Mouse (Mus musculus): ENCODE measurements around the gene Ncoa1.
"Not testable (repeated sequence)": the region's sequence is repeated elsewhere in the genome, so short reads cannot be mapped to it uniquely, and the experiment has no call there.

Ncoa1 gene

DNA sequence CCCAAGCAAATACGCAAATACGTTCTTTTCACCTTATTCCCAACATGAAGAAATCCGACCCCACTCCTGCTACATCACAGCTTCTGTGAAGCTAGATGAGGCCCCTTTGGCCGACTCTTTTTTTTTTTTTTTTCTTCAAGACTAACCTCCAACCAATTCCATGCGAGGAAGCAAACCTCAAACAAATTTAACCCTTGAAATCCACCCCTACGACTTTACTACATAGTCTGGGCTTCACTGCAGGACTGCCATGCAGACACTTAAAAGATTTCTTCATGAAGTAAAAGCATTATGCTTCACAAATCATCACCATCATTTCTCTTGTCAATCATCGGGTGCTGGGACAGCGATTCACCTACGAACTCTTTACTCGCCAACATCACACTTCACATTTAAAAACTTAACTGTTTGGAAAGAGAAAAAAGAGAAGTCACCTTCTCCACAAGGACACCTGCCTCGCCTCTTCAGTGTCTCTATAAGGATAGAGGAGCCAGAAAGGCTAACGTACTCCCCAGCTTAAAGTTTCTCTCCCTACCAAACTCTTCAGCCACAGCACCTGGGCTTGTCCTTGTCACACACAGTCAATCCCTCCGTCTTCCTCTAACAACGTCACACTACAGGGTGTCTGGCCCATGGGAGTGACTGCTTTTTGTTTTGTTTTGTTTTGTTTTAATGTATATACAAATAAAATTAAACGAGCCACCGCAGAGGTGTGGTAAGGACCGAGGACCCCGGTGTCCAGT, 1.6 kb downstream of the Ncoa1 start:
- DNase-seq = no peak

DNA sequence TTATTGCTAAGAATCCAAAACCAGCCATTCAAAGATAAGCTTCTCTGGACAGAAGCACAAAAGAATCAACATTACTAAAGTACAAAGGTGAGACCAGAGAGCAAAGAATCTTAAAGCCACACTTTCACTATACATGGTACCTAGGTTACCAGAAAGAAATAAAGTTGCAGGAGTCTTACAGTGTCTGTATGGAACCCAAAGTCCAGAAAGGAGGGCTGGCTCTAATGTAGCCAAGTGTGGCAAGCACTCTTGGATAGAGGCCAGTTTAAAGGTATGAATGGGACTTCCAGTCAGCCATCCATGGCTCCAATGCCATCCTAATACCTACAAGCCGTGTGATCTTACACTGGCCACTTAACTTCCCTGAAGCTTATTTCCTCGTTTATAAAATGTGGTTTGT, 7.9 kb downstream of the Ncoa1 start:
- no peak for DNase-seq

DNA sequence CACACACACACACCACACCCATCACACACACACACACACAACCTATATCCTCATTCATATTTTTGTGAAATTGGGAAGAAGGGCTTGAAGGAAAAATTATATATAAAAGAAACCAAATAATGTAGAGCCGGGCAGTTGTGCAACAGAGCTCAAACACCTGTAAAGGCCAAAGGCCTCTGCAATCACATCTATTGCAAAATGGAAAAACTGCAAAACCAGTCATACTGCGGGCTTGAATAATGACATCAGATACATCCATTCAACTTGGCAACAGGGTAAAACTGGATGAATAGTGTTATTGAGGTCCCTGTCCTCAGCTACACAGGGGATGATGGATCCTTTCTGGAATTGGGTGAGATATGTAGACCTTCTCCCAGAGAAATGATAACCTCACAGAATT, 13.3 kb downstream of the Ncoa1 start:
- DNase-seq = no peak

DNA sequence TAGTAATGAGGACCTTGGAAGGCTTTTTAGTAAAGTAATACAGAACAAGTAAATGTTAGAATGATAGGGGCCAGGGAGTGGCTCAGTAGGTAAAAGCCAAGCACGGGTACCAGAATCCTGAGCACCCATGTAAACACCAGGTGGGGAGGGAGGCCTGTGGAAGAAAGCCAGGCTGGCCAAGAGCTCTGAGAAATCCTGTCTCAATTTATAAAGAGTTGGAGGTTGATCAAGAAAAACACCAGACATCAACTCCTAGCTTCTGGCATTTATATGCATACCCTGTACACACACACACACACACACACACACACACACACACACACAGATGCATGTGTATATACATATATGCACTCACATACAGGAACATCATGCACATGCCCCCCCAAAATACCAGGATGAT, 14.6 kb downstream of the Ncoa1 start:
- no peak for DNase-seq

DNA sequence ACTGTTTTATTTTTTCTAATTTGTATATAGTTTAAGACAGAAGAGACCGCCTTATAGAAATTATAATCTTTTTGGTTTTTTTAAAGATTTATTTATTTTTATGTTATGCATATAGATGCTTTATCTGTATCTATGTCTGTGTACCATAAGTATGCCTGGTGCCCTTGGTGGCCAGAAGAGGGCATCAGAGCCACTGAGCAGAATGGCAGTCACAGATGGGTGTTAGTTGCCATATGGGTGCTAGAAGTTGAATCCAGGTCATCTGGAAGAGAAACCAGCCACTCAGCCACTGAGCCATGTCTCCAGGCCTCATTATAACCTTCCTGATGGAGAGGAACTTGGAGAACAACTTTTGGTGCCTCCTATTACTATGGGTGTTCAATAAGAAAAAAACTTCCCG, 16.0 kb downstream of the Ncoa1 start:
- no peak for DNase-seq

DNA sequence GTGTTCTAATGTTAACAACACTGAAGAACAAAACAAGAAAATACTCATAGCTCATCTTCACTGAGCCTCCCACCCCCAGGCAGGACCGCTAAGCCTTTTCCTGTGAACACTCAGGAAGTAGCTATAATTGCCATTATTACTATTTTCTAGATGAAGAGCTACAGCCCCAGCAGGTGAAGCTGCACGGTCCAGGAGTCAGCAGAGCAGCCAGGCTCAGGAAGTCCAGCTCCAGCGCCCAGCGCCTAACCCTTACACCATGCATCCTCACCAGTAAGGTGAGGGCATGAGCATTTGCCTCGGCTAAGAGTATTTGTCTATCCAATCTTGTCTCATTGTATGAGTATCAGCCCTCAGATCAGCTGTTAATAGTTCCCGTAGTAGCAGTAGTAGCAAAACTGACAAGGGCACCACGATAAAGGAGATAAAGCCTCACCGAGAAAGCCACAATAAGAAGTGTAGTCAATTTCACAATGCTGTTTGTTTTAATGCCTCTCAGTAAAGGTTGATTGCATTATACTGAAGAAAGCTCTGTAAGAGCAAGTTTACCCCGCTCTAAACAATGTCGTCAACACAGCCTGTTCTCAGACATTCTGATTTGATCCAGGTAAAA, 21.9 kb downstream of the Ncoa1 start:
- peak; percentile 10 to 25 for DNase-seq

DNA sequence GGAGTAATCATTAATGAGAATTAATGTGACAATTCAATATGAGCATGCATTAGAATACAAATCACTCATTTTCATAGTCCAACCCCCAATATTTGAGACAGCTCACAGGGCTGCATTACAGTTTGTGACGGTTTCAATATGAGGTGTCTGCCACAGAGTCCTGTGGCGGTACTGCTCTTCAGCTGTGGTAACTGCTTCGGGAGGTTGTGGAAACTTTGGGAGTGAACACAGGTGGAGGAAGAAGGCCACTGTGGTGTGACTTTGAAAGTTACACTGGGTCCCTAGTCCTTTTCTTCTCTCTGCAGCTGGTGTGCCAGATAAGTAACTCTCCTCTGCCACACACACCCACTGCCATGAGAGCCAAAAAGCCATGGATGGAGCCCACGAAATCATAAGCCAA, 22.7 kb downstream of the Ncoa1 start:
- DNase-seq = no peak

DNA sequence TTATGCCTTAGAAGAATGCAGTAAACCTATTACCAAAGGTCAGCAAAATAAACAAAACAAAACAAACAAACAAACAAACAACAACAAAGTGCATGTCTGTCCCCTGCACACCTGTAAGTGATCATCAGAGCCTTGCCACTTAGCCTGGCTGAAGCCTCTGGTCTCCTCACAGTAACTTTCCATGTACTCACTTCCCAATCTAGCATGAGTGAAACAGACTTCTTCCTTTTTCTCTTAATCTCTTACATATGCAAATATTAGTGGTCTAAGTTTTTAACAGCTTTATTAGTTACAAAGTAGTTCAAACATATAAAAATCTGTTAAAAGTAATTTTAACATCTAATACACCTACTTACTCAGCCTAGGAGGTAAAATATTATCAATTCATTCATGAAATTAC, 24.7 kb downstream of the Ncoa1 start:
- no peak for DNase-seq

DNA sequence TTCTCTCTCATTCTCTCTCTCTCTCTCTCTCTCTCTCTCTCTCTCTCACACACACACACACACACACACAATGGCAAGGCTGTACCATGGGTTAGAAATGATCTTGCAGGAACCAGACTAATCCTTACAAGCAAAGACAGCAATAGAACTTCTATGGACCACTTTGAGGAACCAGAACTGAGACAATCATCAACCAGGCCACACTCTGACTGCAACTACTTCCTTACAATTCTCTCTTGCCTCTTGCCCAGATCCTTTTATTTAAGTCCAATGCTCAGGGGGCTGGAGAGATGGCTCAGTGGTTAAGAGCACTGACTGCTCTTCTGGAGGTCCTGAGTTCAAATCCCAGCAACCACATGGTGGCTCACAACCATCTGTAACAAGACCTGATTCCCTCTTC, 26.5 kb downstream of the Ncoa1 start:
- DNase-seq = not testable (repeated sequence)

DNA sequence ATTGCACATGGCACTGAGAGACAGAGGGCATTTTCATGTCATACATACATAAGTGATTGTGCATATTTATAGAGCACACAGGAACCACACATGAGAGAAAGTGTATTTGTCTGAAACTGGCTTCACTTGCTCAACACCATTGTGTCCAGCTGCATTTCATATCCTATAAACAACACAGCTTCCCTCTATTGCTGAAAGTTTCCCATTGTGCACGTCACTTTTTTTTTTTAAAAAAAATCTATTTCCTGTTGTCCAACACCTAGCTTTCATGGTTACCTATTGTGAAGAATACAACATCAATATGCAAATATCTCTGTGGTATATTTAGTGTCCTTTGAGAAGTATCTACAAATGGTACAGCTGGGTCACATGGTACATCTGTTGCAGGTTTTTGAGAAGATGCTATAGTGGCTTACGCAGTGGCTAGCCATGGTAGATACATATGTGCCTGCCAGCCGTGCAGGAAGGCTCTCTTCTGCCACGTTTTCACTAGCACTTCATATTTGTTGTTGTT, 28.8 kb downstream of the Ncoa1 start:
- no peak for DNase-seq

DNA sequence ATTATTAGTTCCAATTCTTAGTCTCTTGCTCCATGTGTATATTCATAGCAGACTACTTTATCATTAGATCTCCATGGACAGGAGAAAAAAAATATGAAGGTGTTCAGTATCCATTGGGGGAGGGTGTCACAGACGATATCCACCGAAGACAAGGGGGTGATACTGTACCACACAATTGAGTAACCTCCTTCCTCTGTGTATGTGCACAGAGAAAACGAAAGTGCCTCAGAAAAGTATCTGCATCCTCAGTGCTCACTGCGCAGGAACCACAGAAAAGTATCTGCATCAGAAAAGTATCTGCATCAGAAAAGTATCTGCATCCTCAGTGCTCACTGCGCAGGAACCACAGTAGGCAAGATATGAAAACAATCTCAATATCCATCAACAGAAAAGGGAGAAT, 32.0 kb downstream of the Ncoa1 start:
- DNase-seq = no peak

DNA sequence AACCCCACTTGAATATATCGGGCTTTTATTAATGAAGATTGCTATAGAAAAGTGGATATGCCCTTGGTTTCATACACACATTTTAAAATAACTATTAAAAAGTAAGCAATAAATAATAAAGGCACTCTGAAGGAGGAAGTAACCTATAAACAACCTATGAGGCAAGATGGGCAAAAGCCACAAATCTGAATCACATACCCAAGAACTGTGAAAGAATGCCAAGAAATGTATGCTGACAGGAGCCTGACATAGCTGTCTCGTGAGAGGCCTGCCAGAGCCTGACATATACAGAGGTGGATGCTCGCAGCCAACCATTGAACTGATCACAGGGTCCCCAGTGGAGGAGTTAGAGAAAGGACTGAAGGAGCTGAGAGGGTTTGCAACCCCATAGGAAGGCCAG, 35.5 kb downstream of the Ncoa1 start:
- DNase-seq = no peak

DNA sequence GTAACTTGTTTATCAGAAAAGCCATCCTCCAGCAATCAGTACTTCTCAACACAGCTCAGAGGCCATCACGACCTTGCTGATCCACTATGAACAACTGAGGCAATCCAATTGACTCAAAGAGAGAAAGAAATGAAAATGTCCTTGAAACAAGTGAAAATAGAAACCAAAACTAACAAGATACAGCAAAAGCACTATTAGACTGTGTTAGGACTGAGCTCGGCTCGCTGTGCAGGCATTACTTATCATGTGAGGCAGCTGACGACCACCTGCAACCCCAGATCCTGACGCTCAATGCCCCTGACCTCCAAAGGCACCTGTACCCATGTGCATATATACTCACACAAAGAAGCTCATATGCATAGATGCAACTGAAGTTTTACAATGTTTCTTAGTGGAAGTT, 40.8 kb downstream of the Ncoa1 start:
- no peak for DNase-seq

DNA sequence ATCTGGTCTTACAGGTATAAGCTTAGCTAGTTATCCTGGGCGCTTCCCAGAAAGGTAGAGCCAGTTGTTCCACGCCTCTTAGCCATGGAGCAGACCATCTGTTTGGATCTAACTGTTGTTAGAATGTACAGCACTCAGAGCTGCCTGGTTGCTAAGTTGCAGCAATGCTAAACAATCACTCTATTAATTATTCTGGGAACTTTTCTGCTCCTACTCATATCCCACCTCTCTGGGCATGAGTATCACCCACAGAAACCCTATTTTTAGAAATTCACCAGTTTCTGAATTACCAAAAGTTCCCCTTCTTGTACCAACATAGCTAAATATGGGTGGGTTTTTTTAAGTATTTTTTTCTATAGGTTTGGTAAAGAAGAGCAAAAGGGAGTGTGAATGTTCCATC, 43.4 kb downstream of the Ncoa1 start:
- no peak for DNase-seq

DNA sequence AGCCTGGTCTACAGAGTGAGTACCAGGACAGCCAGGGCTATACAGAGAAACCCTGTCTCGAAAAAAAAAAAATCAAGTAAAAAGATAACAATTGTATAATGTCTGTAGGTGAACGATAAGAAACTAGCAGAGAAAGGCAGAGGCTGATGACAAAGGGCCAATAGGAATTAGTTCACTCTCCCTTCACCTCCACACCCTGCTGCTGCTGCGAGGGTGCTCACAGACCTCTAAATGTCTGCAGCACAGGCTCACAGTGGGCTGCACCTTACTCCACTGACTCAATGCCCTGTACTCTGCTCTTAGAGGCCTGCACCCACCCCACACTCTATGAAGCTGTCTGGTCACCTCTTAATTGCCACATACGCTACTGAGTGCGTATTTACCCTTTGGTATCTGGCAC, 45.0 kb downstream of the Ncoa1 start:
- DNase-seq = no peak

DNA sequence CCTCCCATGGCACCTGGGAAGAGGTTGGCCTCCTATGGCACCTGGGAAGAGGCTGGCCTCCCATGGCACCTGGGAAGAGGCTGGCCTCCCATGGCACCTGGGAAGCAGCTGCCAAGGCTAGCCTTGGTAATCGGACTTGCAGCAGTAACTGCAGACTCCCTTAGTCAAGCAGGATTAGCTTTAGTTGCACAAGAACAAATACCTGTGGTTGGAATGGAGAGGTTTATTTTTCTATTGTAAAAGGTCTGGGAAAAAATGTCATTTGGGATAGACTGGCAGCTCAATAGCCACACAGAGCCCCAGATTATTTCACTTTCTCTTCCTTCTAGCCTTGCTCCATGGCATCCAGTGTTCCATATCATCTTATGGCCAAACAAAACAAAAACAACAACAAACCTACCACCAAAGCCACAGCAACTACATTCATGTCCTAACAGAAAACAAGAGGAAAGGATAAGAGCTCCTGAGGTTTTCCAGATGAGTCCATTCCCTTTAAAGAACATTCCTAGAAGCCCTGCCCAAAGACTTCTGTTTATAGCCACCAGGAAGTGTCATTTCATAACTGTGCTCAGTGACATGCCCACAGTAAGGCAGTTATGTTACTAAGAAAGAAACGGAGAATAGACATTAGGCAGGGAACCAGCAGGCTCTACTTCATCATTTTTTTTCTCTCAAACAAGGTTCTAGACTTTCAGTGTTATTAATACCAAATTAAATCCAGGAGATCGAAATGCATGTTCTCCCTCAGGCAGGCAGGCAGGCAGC, 46.7 kb downstream of the Ncoa1 start:
- no peak for DNase-seq

DNA sequence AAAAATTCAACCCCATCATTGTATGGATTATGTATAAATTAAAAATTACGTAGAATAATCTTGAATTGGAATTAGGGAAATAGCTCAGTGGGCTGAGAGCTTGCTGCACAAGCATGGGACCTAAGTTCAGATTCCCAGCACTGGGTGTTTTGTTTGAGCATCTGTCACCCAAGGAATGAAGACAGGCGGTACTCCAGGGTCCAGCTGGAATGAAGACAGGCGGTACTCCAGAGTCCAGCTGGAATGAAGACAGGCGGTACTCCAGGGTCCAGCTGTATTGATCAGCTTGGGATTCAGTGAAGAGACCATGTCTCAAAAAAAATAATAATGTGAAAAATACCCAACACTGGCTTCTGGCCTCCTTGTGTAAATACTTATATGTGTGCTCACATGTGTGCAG, 58.2 kb downstream of the Ncoa1 start:
- DNase-seq = no peak

DNA sequence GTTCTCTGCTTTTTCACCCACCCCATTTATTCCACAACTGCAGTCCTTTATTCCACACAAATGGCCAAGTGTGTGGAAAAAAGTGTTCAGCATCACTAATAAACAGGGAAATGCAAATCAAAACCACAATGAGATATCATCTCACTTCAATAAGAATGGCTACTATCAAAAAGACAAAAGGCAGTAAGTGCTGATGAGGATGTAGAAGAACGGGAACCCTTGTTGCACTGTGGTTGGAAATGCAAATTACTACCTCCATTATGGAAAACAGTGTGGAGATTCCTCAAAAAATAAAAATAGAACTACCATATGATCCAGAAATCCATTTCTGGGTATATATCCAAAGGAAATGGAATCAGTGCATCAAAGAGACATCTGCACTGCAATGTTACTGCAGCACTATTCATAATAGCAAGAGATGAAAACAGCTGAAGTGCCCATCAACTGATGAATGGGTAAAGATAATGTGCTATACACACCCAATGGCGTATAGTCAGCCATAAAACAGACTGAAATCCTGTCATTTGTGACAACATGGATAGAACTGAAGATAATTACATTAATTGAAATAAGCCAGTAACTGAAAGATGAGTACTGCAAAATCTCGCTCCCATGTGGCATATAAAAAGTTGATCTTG, 59.2 kb downstream of the Ncoa1 start:
- no peak for DNase-seq

DNA sequence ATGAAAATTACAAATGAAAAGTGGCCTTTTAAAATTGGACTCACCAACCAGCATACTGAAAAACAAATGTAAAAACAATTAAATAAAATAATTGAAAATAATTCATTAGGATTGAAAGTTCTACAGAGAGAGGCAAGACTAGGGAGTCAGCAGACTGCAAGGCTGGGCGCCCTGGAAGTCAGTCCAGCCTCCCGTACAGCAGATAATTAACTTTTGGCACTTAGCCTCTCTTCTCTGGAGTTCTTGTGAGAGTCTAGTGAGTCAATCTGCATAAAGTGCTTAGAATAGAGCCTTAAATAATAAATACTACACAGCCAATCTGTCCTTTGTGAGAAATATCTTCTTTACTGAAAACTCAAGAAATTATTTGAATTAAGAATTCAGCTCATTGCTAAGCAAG, 69.9 kb downstream of the Ncoa1 start:
- peak; percentile 15 to 35 for DNase-seq

DNA sequence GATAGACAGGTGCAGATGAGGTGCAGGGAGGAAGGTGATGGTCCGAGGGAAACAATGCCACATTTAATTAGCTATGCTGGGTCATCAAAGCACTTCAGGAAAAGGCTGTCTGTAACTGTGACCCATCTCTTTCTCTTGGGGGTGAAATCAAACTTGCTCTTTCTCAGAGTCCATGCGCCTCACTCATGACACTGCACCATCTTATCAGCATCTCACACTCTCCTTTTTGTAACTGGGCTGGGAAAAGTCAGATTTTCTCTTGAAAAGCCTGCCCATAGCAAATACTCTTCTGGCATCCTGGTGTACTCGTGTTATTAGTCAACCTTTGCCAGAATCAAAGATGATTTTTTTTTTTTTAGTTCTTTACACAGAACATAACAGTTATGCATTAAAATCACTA, 70.8 kb downstream of the Ncoa1 start:
- DNase-seq = no peak

DNA sequence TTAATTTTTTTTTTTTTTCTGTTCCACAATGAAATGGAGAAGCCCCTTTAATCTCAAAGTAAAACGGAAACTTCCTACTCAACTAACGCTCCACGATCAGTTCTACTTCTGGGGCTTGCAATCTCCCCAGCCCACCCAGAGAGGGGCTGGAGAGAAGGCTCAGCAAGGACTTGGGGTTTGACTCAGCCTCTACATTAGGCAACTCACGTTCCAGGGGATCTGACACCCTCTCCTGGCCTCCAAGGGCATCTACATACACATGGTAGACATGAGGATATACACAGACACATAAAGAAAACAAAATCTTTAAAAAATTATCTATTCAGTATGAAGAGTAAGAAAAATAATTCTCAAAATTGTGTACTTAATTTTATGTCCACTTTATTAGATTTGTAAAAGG, 73.8 kb downstream of the Ncoa1 start:
- no peak for DNase-seq

DNA sequence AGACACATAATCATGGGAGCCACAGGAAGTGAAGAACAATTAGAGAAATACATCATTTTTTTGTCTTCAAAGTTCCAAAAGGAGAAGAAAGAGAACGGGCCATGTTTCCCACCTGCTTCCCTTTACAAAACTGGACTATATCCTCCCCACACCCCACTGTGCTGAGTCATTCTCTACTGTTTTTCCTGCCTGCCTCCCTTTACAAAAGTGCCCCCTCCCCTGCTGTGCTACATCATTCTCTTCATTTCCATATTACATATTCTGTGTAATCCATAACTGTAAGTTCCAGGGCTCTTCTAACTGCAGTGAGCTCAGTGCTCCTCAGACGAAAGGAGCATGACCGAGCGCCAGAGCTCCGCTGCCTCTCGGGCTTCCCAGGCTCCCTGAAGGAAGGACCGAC, 80.8 kb downstream of the Ncoa1 start:
- no peak for DNase-seq

DNA sequence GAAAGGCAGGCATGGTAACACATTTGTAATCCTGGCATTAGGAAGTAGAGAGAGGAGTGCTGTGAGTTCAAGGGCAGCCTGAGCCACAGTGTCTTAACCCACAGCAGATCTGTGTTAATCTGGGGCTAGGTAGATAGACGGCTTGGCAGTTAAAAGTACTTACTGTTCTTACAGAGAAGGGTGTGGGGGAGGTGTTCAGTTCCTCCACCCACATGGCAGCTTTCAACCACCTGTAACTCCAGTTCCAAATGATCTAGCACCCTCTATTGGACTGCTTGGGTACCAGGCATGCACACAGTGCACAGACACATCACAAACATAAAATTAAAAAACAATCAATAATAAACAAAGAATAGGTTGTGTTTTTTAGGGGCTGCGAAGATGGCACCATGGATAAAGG, 84.4 kb downstream of the Ncoa1 start:
- DNase-seq = no peak

DNA sequence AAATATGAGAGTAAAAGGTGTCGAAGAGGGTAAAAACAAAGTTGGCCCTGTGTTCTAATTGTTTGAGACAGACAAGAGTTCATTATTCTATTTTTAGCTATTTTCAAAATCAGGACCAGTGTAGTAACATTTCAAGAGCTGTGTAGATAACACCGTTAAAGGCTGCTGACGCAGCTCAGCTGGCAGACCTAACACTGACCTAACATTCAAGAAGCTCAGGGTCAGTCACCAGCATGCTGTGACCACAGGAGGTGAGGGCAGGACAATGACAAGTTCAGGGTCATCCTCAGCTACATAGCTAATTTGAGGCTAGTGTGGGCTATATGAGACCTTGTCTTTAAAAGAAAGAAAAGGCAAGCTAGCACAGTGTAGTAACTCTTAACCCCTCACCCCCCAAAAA, 84.9 kb downstream of the Ncoa1 start:
- no peak for DNase-seq

Measured in kidney, postnatal 4 days (tissue).